Comparison of ENCODE assay signal across 8 mouse cellular contexts in the genomic region with DNA sequence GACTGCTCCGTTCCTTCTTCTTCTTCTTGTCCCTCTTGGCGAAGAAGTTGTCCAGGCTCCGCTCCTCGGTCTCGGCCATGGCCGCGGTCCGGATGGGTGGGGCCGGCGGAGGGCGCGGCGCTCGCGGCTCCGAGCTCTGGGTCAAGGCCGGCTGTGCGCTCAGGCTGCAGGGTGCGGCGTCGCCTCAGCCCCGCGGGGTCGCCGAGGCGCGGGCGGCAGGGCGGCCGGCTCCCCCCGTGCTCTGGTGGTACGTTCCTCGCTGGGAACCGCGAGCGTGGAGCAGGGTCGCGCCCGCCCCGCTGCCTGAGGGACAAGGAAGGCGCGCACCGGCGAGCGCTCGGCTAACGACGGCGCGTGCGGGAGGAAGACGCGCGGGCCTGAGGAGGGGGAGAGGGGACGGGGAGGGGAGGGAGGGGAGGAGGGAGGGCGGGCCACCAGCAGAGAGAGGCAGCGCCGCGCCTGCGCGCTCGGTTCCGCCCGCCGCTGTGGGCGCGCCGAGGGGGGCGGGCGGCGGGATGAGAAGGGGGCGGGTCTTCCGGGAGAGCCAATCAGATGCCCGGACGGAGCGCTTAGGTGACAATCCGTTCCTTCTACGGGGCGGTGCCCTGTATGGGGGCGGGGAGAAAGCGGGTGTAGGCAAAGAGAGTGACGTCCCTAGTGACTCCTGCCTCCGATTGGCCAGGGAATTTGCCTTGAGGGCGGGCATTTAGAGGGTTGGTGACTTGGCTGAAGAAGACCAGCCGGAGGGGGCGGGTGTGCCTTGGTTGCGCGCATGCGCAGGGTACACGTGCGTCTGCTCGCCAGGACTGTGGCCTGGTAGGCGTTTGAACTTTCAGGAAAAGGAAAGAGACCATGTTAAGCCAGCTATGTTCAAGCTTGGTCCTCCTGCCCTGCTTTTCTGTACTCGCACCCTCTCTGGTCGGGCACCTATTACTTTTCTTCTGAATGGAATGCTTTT. TPM values are rescaled to one million over a fixed set of nuclear protein-coding genes. Genes with fewer than 3 reads are reported as not detected.
A peak's percentile ranks its signal among the peaks of the same experiment; 100 is the strongest.
DNase-seq lines count a peak whose midpoint lies in the region; ATAC-seq and TF ChIP-seq lines count a peak whose summit lies in the region.

A gene (minus strand): TSS at position 551 of the 958 bp plus-strand sequence.

- WGBS in forebrain, embryonic 15.5 days = 2% methylated on average over 86 of the region's 95 CpGs
- WGBS in lung, adult 2 months = 5% methylated on average over 82 of the region's 95 CpGs

- no peaks in the 10 kb centered on the region for H3K9me3 ChIP-seq in ES-E14 (ENCODE audit: control insufficient read depth, insufficient read depth, low read depth, low read length)
- no peaks in the 10 kb centered on the region for H3K9me3 ChIP-seq in forebrain, embryonic 15.5 days

- peaks cover 9 to 10% of the 10 kb centered on the region in 2 experiments for H3K4me1 ChIP-seq in ES-E14 (ENCODE audit: control insufficient read depth in 2 of 2, insufficient read depth in 2 of 2, low read length in 2 of 2, poor library complexity in 1 of 2)
- H3K4me1 ChIP-seq in forebrain, embryonic 15.5 days = peaks cover 25% of the 10 kb centered on the region
- 0 out of 2 replicates have a peak, but pooled peaks cover 3% of the 10 kb centered on the region for H3K4me1 ChIP-seq in lung, adult 2 months (ENCODE audit: control insufficient read depth, insufficient read depth, low read length)

- peak; percentile 59; the same call in 1 of the 2 replicates for TF ChIP-seq POLR2A in lung, adult 2 months (IDR thresholded peaks at IDR 0.05; ENCODE audit: borderline replicate concordance, extremely low read depth, low read depth, low read length)

- peaks cover 7% of the 10 kb centered on the region for H3K36me3 ChIP-seq in ES-E14 (ENCODE audit: control insufficient read depth, insufficient read depth, low read length, poor library complexity, severe bottlenecking)
- H3K36me3 ChIP-seq in forebrain, embryonic 15.5 days = 0 out of 2 replicates have a peak, but pooled peaks cover 3% of the 10 kb centered on the region

- peak within 1 kb of the TSS; percentile 98 for H3K9ac ChIP-seq in ES-E14 (ENCODE audit: insufficient read depth, low read depth, low read length, poor library complexity, severe bottlenecking)
- H3K9ac ChIP-seq in forebrain, embryonic 15.5 days (replicated peaks) = peak within 1 kb of the TSS; percentile 93

- TF ChIP-seq CTCF in lung, adult 2 months (IDR thresholded peaks at IDR 0.05; ENCODE audit: insufficient read depth, low read length) = no peak

- in situ Hi-C loops in ES-E14 (cut with MboI; ENCODE audit: low sequenced_read_pairs in 2 of 2, unreplicated experiment in 2 of 2) = no loop called here

- H3K4me3 ChIP-seq in ES-E14 (ENCODE audit: insufficient read depth in 1 of 2, low read depth in 1 of 2, low read length in 2 of 2, poor library complexity in 1 of 2, severe bottlenecking in 1 of 2) = peak within 1 kb of the TSS; percentile 76 to 89
- H3K4me3 ChIP-seq in forebrain, embryonic 15.5 days = peak within 1 kb of the TSS; percentile 97
- peak within 1 kb of the TSS; percentile 79 for H3K4me3 ChIP-seq in lung, adult 2 months (replicated peaks; ENCODE audit: extremely low read depth, low read depth, low read length)

- peak; percentile 99 for ATAC-seq in forebrain, embryonic 15.5 days (replicated peaks)
- peak; percentile 98 for ATAC-seq in neutrophil, adult 5-6 weeks (ENCODE audit: extremely low read depth, insufficient number of reproducible peaks, low FRiP score, poor library complexity, severe bottlenecking)

- intact Hi-C loops in heart, postnatal 25 days (cut with DNase I) = loop anchor here (5.0 to 10.0 kb wide), 2 partner anchors 163 to 639 kb away; a partner anchor contains a TSS

- H3K27me3 ChIP-seq in forebrain, embryonic 15.5 days = no peaks in the 10 kb centered on the region

- DNase-seq in ES-E14 (ENCODE audit: low read depth, low spot score) = peak; percentile 100
- peak; percentile 100 for DNase-seq in cerebellum, adult 11-12 months
- peak; percentile 100 for DNase-seq in heart, postnatal 25 days (ENCODE audit: low spot score)
- peak; percentile 100 for DNase-seq in layer of hippocampus, adult 18-20 months (ENCODE audit: low spot score in 2 of 2)
- peak; percentile 97 for DNase-seq in lung, adult 2 months
- DNase-seq in thymus, adult 18-20 months = peak; percentile 99 to 100

- peak within 1 kb of the TSS; percentile 83 for H3K4me2 ChIP-seq in forebrain, embryonic 15.5 days (replicated peaks)

- peak within 1 kb of the TSS; percentile 92 for H3K27ac ChIP-seq in ES-E14 (ENCODE audit: insufficient read depth, low read depth, low read length, poor library complexity, severe bottlenecking)
- H3K27ac ChIP-seq in forebrain, embryonic 15.5 days (replicated peaks) = peak within 1 kb of the TSS; percentile 97

TF ChIP-seq in ES-E14, 5 proteins besides CTCF, POLR2A, EP300 and RAD21:
- TF ChIP-seq HCFC1 (IDR thresholded peaks at IDR 0.05; ENCODE audit: borderline replicate concordance, insufficient read depth, low read length) = 0 out of 2 replicates have a peak, but pooled peaks have one; percentile 18
- no peak for TF ChIP-seq ZC3H11A (IDR thresholded peaks at IDR 0.05; ENCODE audit: borderline replicate concordance, low read depth, low read length)
- TF ChIP-seq CHD2 (IDR thresholded peaks at IDR 0.05; ENCODE audit: low read depth, low read length) = peak; percentile 55; the same call in 1 of the 2 replicates

RNA-seq across cellular contexts. Expression of the gene that starts here (rescaled TPM):
- 176 and 233 TPM in 2 replicates for total RNA-seq in ES-E14 (2012; rRNA removed)
- polyA plus RNA-seq in forebrain, embryonic 15.5 days (2015; fragmentation: Nextera tagmentation; extraction: Ambion mirVana) = 74.1 and 92.1 TPM in 2 replicates
- total RNA-seq in heart, postnatal 25 days (2021) = 100 to 1,000 TPM; 102 to 104 TPM
- 10 to 100 TPM; 63.8 to 67.7 TPM for total RNA-seq in layer of hippocampus, adult 18-20 months (2021)
- polyA plus RNA-seq in lung, adult 2 months (2012; rRNA removed) = 31.5 and 43.5 TPM in 2 replicates
- total RNA-seq in neutrophil, adult 5-6 weeks (2017) = 107 TPM in 2 replicates

Comparison
In these comparisons a context has a peak if more than half of its experiments do, and no peak if none do; other contexts are left out.
1. Peak in every context shown above with its lines: DNase-seq, ATAC-seq, H3K4me3 ChIP-seq and H3K27ac ChIP-seq.